Mouse (Mus musculus) layer of hippocampus, postnatal 36 days (tissue): ENCODE data around the gene Gm4305. TPM values are rescaled to one million over a fixed set of nuclear protein-coding genes. Genes with fewer than 3 reads are reported as not detected.
"Not testable (repeated sequence)": the region's sequence is repeated elsewhere in the genome, so short reads cannot be mapped to it uniquely, and the experiment has no call there.

Experiments used
- DNase-seq, 2 experiments: peaks; one replicate each; pipeline ENCODE4 v3.0.0; 2022
- total RNA-seq, 2 experiments: library from RNA; stranded (reverse); gene quantifications; 2 replicates each; pipeline ENCODE4 v1.2.3; 2021

Gene Gm4305
- not detected for total RNA-seq

DNA sequence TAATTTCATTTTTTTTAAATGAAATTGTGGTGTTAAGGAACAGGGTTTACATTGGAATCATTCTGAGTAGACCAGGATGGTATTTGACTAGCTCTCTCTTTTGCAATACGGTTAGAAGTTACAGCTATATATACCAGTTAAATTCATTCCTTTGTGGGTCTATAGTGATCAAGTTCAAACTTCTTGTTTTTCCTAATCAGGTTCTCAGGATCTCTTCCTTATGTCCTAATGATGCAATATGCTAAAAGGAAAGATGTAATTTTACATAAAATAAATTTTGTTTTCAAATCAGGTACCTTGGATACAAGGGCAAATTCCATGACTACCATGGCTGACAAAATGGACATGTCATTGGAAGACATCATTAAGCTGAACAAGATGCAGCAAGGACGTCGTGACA is at the start of gene Gm4305:
Gene Gm4305, plus strand, starts transcription at position 301 of the 400 bp plus-strand sequence.
- not testable (repeated sequence) for DNase-seq

DNA sequence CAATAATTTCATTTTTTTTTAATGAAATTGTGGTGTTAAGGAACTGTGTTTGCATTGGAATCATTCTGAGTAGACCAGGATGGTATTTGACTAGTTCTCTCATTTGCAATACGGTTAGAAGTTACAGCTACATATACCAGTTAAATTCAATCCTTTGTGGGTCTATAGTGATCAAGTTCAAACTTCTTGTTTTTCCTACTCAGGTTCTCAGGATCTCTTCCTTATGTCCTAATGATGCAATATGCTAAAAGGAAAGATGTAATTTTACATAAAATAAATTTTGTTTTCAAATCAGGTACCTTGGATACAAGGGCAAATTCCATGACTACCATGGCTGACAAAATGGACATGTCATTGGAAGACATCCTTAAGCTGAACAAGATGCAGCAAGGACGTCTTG is 15.5 kb upstream of the Gm4305 start, which contains the start of gene Gm4301:
Gene Gm4301, plus strand, starts transcription at position 301 of the 400 bp plus-strand sequence.
- DNase-seq = not testable (repeated sequence)

DNA sequence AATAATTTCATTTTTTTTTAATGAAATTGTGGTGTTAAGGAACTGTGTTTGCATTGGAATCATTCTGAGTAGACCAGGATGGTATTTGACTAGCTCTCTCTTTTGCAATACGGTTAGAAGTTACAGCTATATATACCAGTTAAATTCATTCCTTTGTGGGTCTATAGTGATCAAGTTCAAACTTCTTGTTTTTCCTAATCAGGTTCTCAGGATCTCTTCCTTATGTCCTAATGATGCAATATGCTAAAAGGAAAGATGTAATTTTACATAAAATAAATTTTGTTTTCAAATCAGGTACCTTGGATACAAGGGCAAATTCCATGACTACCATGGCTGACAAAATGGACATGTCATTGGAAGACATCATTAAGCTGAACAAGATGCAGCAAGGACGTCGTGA is 10.4 kb upstream of the Gm4305 start, which contains the start of gene Gm4302:
Gene Gm4302, plus strand, starts transcription at position 301 of the 400 bp plus-strand sequence.
- DNase-seq = not testable (repeated sequence)

DNA sequence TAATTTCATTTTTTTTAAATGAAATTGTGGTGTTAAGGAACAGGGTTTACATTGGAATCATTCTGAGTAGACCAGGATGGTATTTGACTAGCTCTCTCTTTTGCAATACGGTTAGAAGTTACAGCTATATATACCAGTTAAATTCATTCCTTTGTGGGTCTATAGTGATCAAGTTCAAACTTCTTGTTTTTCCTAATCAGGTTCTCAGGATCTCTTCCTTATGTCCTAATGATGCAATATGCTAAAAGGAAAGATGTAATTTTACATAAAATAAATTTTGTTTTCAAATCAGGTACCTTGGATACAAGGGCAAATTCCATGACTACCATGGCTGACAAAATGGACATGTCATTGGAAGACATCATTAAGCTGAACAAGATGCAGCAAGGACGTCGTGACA is 5.2 kb upstream of the Gm4305 start, which contains the start of gene Gm4303:
Gene Gm4303, plus strand, starts transcription at position 301 of the 400 bp plus-strand sequence.
- DNase-seq = not testable (repeated sequence)

DNA sequence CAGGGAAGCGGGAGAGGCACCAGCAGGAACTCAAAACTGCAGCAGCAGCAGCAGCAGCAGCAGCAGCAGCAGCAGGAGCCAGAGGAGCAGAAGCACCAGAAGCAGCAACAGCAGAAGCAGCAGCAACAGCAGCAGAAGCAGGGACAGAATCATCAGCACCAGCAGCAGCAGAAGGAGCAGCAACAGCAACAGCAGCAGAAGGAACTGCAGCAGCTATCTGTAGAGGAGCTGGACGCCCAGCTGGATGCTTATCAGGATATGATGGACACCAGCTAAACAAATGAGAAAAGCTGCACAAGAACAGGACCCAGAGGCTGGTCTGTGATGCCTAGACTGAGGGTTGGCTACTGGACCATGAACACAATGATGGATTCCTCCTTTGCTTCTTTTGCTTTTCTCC is 5.9 kb downstream of the Gm4305 start:
- DNase-seq = not testable (repeated sequence)

DNA sequence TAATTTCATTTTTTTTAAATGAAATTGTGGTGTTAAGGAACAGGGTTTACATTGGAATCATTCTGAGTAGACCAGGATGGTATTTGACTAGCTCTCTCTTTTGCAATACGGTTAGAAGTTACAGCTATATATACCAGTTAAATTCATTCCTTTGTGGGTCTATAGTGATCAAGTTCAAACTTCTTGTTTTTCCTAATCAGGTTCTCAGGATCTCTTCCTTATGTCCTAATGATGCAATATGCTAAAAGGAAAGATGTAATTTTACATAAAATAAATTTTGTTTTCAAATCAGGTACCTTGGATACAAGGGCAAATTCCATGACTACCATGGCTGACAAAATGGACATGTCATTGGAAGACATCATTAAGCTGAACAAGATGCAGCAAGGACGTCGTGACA is 10.1 kb downstream of the Gm4305 start, which contains the start of gene Gm4307:
Gene Gm4307, plus strand, starts transcription at position 301 of the 400 bp plus-strand sequence.
- not testable (repeated sequence) for DNase-seq

DNA sequence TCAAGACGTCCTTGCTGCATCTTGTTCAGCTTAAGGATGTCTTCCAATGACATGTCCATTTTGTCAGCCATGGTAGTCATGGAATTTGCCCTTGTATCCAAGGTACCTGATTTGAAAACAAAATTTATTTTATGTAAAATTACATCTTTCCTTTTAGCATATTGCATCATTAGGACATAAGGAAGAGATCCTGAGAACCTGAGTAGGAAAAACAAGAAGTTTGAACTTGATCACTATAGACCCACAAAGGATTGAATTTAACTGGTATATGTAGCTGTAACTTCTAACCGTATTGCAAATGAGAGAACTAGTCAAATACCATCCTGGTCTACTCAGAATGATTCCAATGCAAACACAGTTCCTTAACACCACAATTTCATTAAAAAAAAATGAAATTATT is 31.6 kb downstream of the Gm4305 start, which contains the start of gene Gm4312:
Gene Gm4312, minus strand, starts transcription at position 101 of the 400 bp plus-strand sequence.
- not testable (repeated sequence) for DNase-seq

Other genes with a start within 250 kb of the Gm4305 start
- not detected for gene Gm4301, start 15.4 kb upstream of the Gm4305 start, total RNA-seq
- gene Gm4302, start 10.3 kb upstream of the Gm4305 start, total RNA-seq = not detected
- gene Gm4303, start 5.1 kb upstream of the Gm4305 start, total RNA-seq = not detected
- not detected for gene Gm4307, start 10.2 kb downstream of the Gm4305 start, total RNA-seq
- gene Gm4312, start 31.5 kb downstream of the Gm4305 start, total RNA-seq = not detected
- 10 to 100 TPM; 12.7 to 14.4 TPM for gene Tmtc3, start 136.3 kb downstream of the Gm4305 start, total RNA-seq
- 10 to 100 TPM; 12.5 to 14.0 TPM for gene Cep290, start 136.5 kb downstream of the Gm4305 start, total RNA-seq
- 10 to 100 TPM; 26.2 to 32.2 TPM for gene 4930430F08Rik, start 239.3 kb downstream of the Gm4305 start, total RNA-seq
- not detected for gene 1700017N19Rik, start 239.4 kb downstream of the Gm4305 start, total RNA-seq